Mouse (Mus musculus): Measurements from ENCODE around the gene Lasp1. TPM values are rescaled to one million over a fixed set of nuclear protein-coding genes. Genes with fewer than 3 reads are reported as not detected.
A peak's percentile ranks its signal among the peaks of the same experiment; 100 is the strongest.

The Lasp1 gene
- polyA plus RNA-seq, 1 experiment from 2014 or later: 88.6 TPM

DNA sequence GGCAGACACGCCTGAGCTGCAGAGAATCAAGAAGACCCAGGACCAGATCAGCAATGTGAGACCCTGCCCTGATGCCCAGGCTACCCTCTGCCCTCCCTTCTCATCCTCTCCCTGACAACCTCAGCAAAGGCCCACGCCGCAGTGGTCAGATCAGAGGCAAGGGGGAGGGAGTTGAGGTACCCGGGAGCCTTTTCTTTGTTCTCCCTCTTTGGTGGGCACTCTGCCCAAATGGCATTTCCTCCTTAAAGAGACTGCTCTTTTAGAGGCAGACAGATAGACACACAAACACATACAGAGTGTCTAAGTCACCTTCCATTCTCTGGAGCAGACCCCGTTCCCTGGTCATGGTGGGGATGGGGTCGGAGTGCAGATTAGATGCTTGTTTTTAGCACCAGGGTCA lies 26.1 kb downstream of the Lasp1 start:
- Histone ChIP-seq H3K4me1 (ENCODE audit: control insufficient read depth, insufficient read depth, low read length) (no peaks in the 10 kb centered on the region), H3K4me3 (ENCODE audit: low read depth, low read length) (no peak overlapping the region), H3K9me3 (ENCODE audit: control insufficient read depth, low read length) (no peaks in the 10 kb centered on the region), H3K36me3 (ENCODE audit: control insufficient read depth, insufficient read depth, low read length) (peaks cover 75% of the 10 kb centered on the region), H3K27me3 (replicated peaks; ENCODE audit: control insufficient read depth, insufficient read depth, low read length) (no peaks in the 10 kb centered on the region), H3K27ac (replicated peaks; ENCODE audit: low read depth, low read length) (no peak overlapping the region), H3K4me2 (ENCODE audit: low read depth, low read length) (no peak overlapping the region), H3K9ac (ENCODE audit: low read depth, low read length) (peak overlapping the region; percentile 27; the same call in 1 of the 2 replicates)
- ATAC-seq (ENCODE audit: low read depth): no peak
- 74% methylated on average over 5 of the region's 6 CpGs for WGBS
- no peak for DNase-seq (ENCODE audit: low spot score)

DNA sequence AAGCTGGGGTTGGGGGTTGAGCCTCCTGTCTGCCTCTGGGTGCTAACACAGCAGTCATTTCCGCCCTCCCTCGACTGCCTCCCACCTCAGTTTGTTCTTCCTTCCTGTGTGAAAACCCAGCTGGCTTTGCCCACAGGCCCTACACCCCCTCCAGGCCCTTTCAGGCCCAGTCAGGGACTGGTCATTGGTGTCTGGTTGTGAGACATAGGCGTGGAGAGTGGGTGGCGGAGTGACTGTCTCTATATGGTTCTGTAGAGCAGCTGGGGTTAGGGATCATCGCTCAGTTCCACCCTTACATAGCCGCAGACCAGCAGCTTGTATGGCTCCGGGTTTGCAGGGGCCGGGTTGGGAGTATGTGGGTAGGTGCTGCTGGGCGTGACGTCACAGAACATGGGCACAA lies 26.5 kb downstream of the Lasp1 start:
- no peaks in the 10 kb centered on the region for H3K4me1 ChIP-seq (ENCODE audit: control insufficient read depth, insufficient read depth, low read length)
- H3K9ac ChIP-seq (ENCODE audit: low read depth, low read length): peak overlapping the region; percentile 27; the same call in 1 of the 2 replicates
- ATAC-seq (ENCODE audit: low read depth) (no peak), DNase-seq (ENCODE audit: low spot score) (no peak)
- H3K27me3 ChIP-seq (replicated peaks; ENCODE audit: control insufficient read depth, insufficient read depth, low read length): no peaks in the 10 kb centered on the region
- H3K9me3 ChIP-seq (ENCODE audit: control insufficient read depth, low read length): no peaks in the 10 kb centered on the region
- H3K27ac ChIP-seq (replicated peaks; ENCODE audit: low read depth, low read length): no peak overlapping the region
- H3K4me2 ChIP-seq (ENCODE audit: low read depth, low read length): no peak overlapping the region
- peaks cover 78% of the 10 kb centered on the region for H3K36me3 ChIP-seq (ENCODE audit: control insufficient read depth, insufficient read depth, low read length)
- WGBS: 82% methylated on average over 10 of the region's 10 CpGs
- no peak overlapping the region for H3K4me3 ChIP-seq (ENCODE audit: low read depth, low read length)

DNA sequence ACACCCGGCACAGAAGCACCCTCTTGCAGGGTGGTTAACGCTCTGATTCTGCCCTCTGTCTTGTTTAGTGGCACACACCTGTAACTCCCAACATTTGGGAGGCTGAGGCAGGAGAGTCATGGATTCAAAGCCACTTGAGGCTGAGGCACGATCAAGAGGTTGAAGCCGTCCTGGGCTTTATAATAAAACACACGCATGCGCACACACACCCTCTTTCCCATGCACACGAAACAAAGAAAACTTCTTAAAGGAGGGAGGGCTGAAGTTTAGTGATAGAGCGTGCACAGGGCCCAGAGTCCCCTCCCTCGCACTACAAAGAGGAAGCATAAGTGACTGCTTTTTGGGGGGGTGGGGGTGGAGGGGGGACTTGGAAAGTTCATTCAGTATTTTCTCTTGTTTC lies 27.2 kb downstream of the Lasp1 start:
- no peak overlapping the region for H3K9ac ChIP-seq (ENCODE audit: low read depth, low read length)
- no peak overlapping the region for H3K27ac ChIP-seq (replicated peaks; ENCODE audit: low read depth, low read length)
- H3K4me3 ChIP-seq (ENCODE audit: low read depth, low read length): no peak overlapping the region
- no peaks in the 10 kb centered on the region for H3K4me1 ChIP-seq (ENCODE audit: control insufficient read depth, insufficient read depth, low read length)
- H3K36me3 ChIP-seq (ENCODE audit: control insufficient read depth, insufficient read depth, low read length): peaks cover 85% of the 10 kb centered on the region
- no peak for ATAC-seq (ENCODE audit: low read depth)
- no peaks in the 10 kb centered on the region for H3K27me3 ChIP-seq (replicated peaks; ENCODE audit: control insufficient read depth, insufficient read depth, low read length)
- no peak overlapping the region for H3K4me2 ChIP-seq (ENCODE audit: low read depth, low read length)
- no peaks in the 10 kb centered on the region for H3K9me3 ChIP-seq (ENCODE audit: control insufficient read depth, low read length)
- no peak for DNase-seq (ENCODE audit: low spot score)
- 86% methylated on average over 9 of the region's 9 CpGs for WGBS

DNA sequence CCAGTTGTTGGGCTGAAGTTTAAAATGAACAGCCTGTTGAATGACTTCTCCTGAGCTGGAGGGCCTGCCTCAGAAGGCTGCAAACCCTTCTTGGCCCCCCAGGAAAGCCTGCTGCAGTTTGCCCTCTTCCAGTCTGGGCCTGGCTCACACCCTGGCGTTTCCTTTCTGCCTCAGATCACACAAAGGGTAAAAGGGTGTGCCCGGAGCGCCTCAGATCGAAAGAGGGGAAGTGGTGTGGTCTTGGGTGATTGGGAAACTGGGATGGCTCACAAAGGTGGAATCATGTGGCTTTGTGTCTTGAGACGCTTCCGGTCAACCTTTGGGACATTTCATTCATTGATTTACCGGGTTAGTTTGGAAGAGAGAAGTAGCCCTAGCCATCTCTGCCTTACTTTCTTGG lies 27.6 kb downstream of the Lasp1 start:
- Histone ChIP-seq H3K36me3 (ENCODE audit: control insufficient read depth, insufficient read depth, low read length) (peaks cover 86% of the 10 kb centered on the region), H3K27ac (replicated peaks; ENCODE audit: low read depth, low read length) (no peak overlapping the region), H3K4me3 (ENCODE audit: low read depth, low read length) (no peak overlapping the region), H3K9me3 (ENCODE audit: control insufficient read depth, low read length) (no peaks in the 10 kb centered on the region), H3K4me1 (ENCODE audit: control insufficient read depth, insufficient read depth, low read length) (no peaks in the 10 kb centered on the region), H3K4me2 (ENCODE audit: low read depth, low read length) (no peak overlapping the region), H3K9ac (ENCODE audit: low read depth, low read length) (no peak overlapping the region), H3K27me3 (replicated peaks; ENCODE audit: control insufficient read depth, insufficient read depth, low read length) (no peaks in the 10 kb centered on the region)
- no peak for DNase-seq (ENCODE audit: low spot score)
- 84% methylated on average over 7 of the region's 7 CpGs for WGBS
- no peak for ATAC-seq (ENCODE audit: low read depth)

DNA sequence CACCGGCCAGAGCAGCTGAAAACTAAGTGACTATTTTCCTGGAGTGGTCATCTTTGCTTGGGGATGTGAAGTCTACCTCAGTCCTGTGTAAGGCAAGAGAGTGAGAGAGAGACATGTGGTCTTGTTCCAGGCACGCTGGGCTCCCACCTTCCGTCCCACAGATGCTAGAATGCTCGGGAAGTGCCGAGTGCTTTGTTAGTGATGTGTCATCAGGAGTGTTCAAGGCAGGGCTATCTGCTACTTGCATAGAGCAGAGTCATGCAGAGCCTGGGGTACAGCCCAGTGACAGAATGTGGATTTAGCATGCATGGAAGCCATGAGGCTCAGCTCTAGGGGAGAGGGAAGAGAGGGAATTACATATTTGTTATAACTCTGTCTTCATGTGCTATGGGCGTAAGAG lies 28.9 kb downstream of the Lasp1 start:
- Histone ChIP-seq H3K4me2 (ENCODE audit: low read depth, low read length) (no peak overlapping the region), H3K27me3 (replicated peaks; ENCODE audit: control insufficient read depth, insufficient read depth, low read length) (no peaks in the 10 kb centered on the region), H3K27ac (replicated peaks; ENCODE audit: low read depth, low read length) (no peak overlapping the region), H3K36me3 (ENCODE audit: control insufficient read depth, insufficient read depth, low read length) (peaks cover 78% of the 10 kb centered on the region), H3K4me3 (ENCODE audit: low read depth, low read length) (no peak overlapping the region), H3K4me1 (ENCODE audit: control insufficient read depth, insufficient read depth, low read length) (no peaks in the 10 kb centered on the region), H3K9ac (ENCODE audit: low read depth, low read length) (no peak overlapping the region), H3K9me3 (ENCODE audit: control insufficient read depth, low read length) (no peaks in the 10 kb centered on the region)
- ATAC-seq (ENCODE audit: low read depth): no peak
- 86% methylated on average over 6 of the region's 6 CpGs for WGBS
- no peak for DNase-seq (ENCODE audit: low spot score)

DNA sequence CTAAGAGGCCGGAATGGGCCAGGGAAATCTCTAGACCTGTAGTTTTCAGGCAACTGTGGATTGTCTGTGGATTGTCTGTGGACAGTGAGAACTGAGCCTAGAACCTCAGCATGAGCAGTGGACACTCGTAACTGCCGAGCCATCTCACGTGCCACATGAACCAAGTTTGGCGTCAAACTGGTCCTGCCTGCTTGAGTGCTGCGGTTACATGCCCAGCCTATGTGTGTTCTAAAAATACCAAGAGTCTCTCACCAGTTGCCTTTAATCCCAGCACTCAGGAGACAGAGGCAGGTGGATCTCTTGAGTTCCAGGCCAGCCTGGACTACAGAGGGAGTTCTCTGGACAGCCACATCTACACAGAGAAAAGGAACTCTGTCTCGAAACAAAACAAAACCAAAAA lies 30.6 kb downstream of the Lasp1 start:
- no peak for DNase-seq (ENCODE audit: low spot score)
- no peak overlapping the region for H3K4me3 ChIP-seq (ENCODE audit: low read depth, low read length)
- 88% methylated on average over 7 of the region's 7 CpGs for WGBS
- H3K36me3 ChIP-seq (ENCODE audit: control insufficient read depth, insufficient read depth, low read length): peaks cover 82% of the 10 kb centered on the region
- H3K9ac ChIP-seq (ENCODE audit: low read depth, low read length): no peak overlapping the region
- no peak overlapping the region; the same call in 1 of the 2 replicates for H3K27ac ChIP-seq (replicated peaks; ENCODE audit: low read depth, low read length)
- H3K4me1 ChIP-seq (ENCODE audit: control insufficient read depth, insufficient read depth, low read length): no peaks in the 10 kb centered on the region
- no peak overlapping the region for H3K4me2 ChIP-seq (ENCODE audit: low read depth, low read length)
- ATAC-seq (ENCODE audit: low read depth): no peak
- no peaks in the 10 kb centered on the region for H3K27me3 ChIP-seq (replicated peaks; ENCODE audit: control insufficient read depth, insufficient read depth, low read length)
- H3K9me3 ChIP-seq (ENCODE audit: control insufficient read depth, low read length): no peaks in the 10 kb centered on the region

DNA sequence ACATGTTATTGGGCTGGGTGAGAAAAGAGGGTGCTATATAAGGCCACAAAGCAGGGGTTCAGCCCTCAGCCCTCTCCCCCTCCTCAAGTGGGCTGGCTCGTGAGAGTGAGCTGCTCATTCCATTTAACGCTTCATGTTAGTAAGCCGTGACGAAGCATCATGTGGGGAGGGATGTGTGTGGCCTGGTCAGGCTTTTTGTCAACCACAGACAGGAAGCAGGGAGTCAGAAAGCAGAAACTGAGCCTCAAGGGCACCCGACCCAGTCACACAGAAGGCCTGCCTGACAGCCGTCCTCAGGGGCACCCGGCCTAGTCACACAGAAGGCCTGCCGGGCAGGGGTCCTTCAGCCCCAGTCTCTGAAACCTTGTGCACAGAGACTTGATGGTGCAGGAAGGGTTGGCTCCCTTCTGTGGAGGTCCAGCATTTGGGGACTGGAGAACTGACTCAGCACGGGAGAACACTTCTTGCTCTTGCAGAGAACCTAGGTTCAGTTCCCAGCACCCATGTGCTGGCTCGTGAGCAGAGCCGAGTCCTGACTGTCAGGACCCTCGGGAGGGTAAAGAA lies 31.2 kb downstream of the Lasp1 start:
- no peak for DNase-seq (ENCODE audit: low spot score)

DNA sequence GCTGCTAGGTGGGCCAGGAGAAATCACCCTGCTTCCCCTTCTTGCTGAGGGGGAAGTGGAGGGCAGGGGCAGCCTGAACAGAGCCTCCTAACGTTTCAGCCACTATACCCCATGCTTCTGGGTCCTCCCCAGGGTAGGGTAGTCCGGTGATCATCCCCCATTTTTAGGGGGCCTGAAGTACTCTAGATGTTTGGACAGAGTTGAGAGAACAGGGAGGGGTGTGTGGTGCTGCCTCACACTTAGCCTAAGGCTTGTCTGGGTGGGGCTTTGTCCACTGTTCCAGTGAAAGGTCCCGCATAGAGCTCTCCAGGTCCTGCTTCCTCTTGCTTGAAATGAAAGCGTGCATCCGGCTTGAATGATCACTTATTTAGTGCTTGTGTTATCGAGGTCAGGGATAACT lies 31.7 kb downstream of the Lasp1 start:
- Histone ChIP-seq H3K9ac (ENCODE audit: low read depth, low read length) (no peak overlapping the region), H3K27me3 (replicated peaks; ENCODE audit: control insufficient read depth, insufficient read depth, low read length) (no peaks in the 10 kb centered on the region), H3K27ac (replicated peaks; ENCODE audit: low read depth, low read length) (no peak overlapping the region), H3K4me2 (ENCODE audit: low read depth, low read length) (no peak overlapping the region), H3K9me3 (ENCODE audit: control insufficient read depth, low read length) (no peaks in the 10 kb centered on the region), H3K4me1 (ENCODE audit: control insufficient read depth, insufficient read depth, low read length) (no peaks in the 10 kb centered on the region), H3K36me3 (ENCODE audit: control insufficient read depth, insufficient read depth, low read length) (peaks cover 82% of the 10 kb centered on the region), H3K4me3 (ENCODE audit: low read depth, low read length) (no peak overlapping the region)
- WGBS: 78% methylated on average over 6 of the region's 6 CpGs
- no peak for DNase-seq (ENCODE audit: low spot score)
- no peak for ATAC-seq (ENCODE audit: low read depth)

More for the DNA sequence above, 31.2 kb downstream of the Lasp1 start:
- no peak overlapping the region for H3K9ac ChIP-seq (ENCODE audit: low read depth, low read length)
- ATAC-seq (ENCODE audit: low read depth): no peak
- 83% methylated on average over 10 of the region's 12 CpGs for WGBS
- H3K36me3 ChIP-seq (ENCODE audit: control insufficient read depth, insufficient read depth, low read length): peaks cover 82% of the 10 kb centered on the region
- H3K27me3 ChIP-seq (replicated peaks; ENCODE audit: control insufficient read depth, insufficient read depth, low read length): no peaks in the 10 kb centered on the region
- no peak overlapping the region for H3K4me3 ChIP-seq (ENCODE audit: low read depth, low read length)
- H3K4me1 ChIP-seq (ENCODE audit: control insufficient read depth, insufficient read depth, low read length): no peaks in the 10 kb centered on the region
- H3K9me3 ChIP-seq (ENCODE audit: control insufficient read depth, low read length): no peaks in the 10 kb centered on the region
- no peak overlapping the region for H3K4me2 ChIP-seq (ENCODE audit: low read depth, low read length)
- H3K27ac ChIP-seq (replicated peaks; ENCODE audit: low read depth, low read length): no peak overlapping the region; the same call in 1 of the 2 replicates

DNA sequence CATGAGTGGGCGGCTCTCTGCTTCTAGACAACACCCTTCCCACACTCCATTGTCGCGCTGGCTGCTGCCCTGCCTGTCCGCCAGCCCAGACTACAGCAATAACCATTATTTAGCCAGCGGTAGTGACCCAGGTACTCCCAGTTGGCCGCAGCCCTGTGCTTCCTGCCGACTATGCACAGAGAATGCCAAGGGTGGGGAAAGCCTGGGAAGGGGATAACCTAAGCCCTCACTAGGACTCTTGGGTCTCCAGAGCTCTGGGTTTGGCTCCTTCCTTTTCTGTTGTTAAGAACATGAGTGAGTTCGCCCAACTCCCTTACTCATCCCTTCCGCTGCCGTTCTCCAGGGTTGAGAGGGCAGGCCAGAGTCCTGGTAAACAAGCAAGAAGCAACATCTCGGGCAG lies 33.2 kb downstream of the Lasp1 start:
- ATAC-seq (ENCODE audit: low read depth) (no peak), DNase-seq (ENCODE audit: low spot score) (no peak)
- WGBS: 82% methylated on average over 11 of the region's 11 CpGs
- no peaks in the 10 kb centered on the region for H3K27me3 ChIP-seq (replicated peaks; ENCODE audit: control insufficient read depth, insufficient read depth, low read length)
- H3K4me2 ChIP-seq (ENCODE audit: low read depth, low read length): no peak overlapping the region
- H3K9ac ChIP-seq (ENCODE audit: low read depth, low read length): no peak overlapping the region
- H3K9me3 ChIP-seq (ENCODE audit: control insufficient read depth, low read length): no peaks in the 10 kb centered on the region
- no peaks in the 10 kb centered on the region for H3K4me1 ChIP-seq (ENCODE audit: control insufficient read depth, insufficient read depth, low read length)
- H3K27ac ChIP-seq (replicated peaks; ENCODE audit: low read depth, low read length): no peak overlapping the region
- no peak overlapping the region for H3K4me3 ChIP-seq (ENCODE audit: low read depth, low read length)
- peaks cover 82% of the 10 kb centered on the region for H3K36me3 ChIP-seq (ENCODE audit: control insufficient read depth, insufficient read depth, low read length)

Measured in embryonic facial prominence, embryonic 14.5 days (tissue).